Mouse (Mus musculus) liver, postnatal 0 days (tissue): ENCODE results near the gene Pigp.

Source experiments
- CTCF ChIP-seq: sonication (generic); IDR thresholded peaks from 2 replicates; pipeline ENCODE4 v1.5.1; 2016; ENCODE audit warnings: antibody characterized with exemption, low read depth
- EP300 ChIP-seq: IDR thresholded peaks from 2 replicates; pipeline ENCODE4 v1.6.1; 2016; ENCODE audit warnings: antibody characterized with exemption, low read depth, mild to moderate bottlenecking

DNA sequence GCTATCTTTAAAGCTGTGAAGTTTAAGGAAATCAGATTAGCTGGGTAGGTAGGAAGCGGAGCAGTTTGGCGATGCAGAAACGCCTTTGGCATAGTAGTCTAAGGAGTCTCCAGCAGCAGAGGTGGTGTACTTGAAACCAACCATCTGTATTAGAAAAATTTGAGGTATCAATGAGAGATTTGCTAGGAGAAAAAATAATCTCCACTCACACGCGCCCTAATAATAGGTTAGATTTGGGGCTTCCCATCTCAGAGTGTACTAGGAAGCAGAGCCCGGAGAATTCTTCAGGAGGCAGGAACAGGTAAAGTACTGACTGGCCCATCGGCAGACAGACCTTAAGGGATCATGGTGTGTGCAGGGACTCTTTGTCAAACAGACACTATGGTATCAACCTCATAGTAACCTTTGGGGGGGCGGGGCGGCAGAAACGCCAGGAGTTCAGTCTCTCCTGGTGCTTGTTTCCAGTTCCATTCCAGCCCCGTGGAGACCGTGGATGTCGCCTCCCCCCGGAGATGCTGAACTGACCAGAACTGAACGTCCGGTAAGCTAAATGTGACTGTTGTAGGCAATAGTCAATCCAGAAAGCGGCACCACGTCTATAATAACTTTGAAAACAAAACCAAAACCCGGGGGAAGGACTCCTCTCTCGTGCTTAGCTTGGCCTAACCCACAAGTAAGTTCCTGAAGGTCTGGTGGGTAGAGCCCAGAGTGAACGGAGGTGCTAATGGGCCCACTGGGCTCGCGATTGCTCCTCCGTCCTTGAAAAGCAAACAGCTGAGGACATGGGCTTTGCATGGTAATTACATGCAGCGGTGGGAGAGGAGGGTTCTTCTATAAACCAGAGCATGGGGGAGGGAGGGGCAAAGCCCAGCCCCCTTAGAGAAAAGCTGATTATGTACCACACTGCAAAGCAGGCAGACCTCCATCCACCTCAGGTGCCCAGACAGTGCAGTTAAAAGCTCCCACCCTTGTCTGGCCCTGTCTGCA, 42.5 kb downstream of the Pigp start:
- TF ChIP-seq CTCF (no peak), EP300 (no peak)
